Mouse (Mus musculus) lung, postnatal 4 days (tissue): ENCODE results near the gene Wdr26.

Experiments used
- DNase-seq, 2 experiments: peaks; one replicate each; pipeline ENCODE4 v3.0.0; 2021

The Wdr26 gene

DNA sequence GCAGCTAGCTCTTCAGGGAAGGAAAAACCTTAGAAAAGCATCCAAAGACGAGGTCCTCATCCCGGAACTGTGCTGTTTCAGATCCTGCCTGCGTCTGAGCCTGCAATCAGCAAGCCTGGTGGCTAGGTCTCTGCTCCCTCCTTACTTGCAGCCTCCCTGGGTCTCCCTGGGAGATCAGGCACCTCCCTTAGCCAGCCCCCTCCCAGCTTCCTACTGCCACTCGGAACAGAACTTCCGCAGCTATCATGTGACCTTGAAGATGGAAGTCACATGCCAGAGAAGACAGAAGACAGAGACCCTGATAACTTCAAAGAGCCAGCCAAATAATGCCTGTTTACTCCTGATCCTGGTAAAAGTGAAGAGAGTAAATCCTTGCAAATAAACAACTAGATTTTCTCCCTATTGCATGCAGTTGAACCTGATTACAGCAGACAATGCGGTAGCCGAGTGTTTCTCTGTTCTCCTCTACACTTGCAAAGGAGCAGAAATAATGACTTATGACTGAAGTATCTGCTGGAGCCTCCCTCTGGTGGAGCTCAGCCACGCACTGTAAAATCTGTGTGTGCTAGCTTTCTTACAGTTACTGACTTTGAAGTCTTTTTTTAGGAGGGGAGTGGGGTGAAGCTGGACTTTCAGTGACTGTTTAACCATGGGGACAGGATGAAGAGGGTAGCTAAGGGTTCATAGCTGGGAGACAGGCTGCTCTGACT is 22.7 kb upstream of the Wdr26 start:
- peak; percentile 50 to 56 for DNase-seq

DNA sequence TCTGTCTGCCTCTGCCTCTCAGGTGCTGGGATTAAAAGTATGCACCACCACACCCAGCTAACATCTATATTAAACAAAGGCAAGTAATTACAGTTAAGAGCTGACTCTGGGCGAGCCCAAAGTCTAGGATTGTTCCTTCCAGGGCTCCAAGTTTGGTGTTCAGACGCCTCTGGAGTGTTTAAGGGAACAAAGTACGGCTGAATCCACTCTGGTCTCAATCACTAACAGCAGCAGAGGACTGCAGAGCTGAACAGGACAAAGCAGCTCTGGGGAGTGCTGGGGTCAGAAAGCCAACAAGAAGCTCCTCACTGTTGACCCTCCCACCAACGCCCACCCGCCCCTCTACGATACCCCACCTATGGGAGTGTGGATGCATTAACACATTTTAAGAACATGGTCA is 21.9 kb upstream of the Wdr26 start:
- DNase-seq, result no peak

- DNase-seq, result peak; percentile 83 to 89
These were observed 20.7 kb upstream of the Wdr26 start for GRCm38 (mm10) chr1:181232307-181233027.

DNA sequence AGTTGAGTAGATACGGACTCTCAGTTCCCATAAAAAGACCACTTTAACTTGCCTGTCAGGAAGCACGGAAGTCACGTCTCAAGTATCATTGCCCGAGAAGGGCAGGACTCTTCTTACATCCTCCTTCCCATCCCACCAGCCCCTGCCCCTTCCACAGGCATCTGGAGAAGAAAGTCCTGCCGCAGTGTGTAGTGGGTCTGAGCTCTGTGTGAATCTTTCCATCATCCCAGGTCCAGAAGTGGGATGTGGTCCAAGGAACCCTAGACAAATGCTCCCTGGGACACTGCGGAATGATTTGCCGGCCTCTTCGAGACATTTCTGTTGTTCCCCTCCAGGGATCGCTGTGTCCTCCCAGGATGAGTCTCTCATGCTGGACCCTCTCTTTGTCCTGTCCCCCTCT is 20.0 kb upstream of the Wdr26 start:
- DNase-seq, result no peak

- DNase-seq, result no peak
These were observed 19.5 kb upstream of the Wdr26 start for GRCm38 (mm10) chr1:181231262-181231661.

DNA sequence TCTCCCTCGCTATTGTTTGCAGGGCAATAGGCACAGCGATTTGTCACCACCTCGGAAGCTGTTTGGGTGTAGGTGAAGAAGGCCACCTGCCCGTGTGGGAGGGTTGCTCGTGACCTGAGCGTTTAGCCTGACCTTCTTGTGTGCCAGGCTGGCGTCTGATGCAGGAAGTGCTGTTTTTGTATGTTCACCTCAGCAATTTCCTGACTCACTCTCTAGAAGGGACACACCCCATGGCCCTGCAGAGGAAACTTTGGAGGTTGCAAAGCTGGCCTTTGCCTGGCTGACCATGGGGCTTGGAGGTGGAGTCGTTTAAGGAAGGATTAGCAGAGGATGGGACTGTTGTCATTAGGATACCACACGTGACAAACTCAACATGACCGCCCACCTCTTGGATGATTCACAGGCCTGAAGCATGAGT is 18.9 kb upstream of the Wdr26 start:
- DNase-seq, result peak; percentile 55 to 62

DNA sequence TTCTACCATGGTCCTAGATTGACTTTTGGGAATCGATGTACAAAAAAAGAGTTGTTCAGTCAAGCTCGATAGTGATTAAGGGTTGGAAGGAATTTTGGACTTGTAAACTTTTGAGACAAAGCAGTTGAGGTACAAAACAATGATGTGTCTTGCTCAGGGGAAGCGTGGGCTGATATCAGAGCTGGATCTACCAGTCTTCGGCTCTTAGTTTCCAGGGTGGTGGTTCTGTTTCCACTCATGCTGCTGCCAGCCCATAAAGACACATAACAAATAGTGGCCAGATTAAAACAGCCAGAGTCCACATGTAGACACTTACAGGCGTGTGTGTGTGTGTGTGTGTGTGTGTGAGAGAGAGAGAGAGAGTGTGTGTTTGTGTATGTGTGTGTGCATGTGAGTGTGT is 17.2 kb upstream of the Wdr26 start:
- no peak for DNase-seq

- DNase-seq, result no peak
These were observed 16.8 kb upstream of the Wdr26 start for GRCm38 (mm10) chr1:181228591-181228990.

DNA sequence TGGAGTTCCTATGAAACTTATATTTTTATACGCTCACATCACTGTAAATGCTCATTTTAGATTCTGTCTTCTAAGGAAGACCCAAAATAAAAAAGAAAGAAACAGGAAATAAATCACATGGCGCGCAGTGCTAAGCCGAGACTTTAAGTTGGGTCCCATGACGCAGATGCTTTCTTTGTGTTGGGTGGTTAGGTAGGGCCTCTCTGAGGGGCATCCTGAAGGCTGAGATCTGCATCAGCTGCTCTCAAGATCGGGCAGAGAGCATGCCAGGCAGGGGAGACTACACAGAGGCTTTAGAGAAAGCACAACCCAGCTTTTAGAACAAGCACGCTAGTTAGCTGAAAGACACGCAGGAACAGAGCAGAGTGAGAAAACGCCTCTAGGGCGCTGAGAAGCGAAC is 16.0 kb upstream of the Wdr26 start:
- DNase-seq, result no peak

- no peak for DNase-seq
These were observed 15.0 kb upstream of the Wdr26 start for GRCm38 (mm10) chr1:181226850-181227249.

DNA sequence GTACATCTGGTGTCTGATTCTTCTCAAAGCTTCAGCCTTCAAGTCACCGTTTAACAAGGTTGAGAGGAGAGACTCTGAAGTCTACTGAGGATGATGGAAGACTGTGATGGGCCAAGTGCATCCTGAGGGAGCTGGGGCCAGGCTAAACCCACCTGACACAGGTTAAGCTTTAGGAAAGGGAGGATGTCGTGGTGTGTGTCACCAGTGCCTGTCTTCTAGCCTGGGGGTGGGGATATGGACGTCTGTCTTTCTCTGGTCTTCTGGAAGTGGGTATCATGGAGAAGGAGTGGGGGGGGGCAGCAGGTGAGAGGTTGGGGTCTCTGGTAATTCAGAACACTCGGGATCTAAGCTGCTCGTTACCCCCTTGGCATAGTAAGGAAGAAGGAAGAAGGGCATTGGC is 13.5 kb upstream of the Wdr26 start:
- DNase-seq, result no peak

- no peak for DNase-seq
These were observed 10.2 kb upstream of the Wdr26 start for GRCm38 (mm10) chr1:181222041-181222440.

GRCm38 (mm10) chr1:181216315-181216714 is 4.5 kb upstream of the Wdr26 start:
- DNase-seq, result no peak

DNA sequence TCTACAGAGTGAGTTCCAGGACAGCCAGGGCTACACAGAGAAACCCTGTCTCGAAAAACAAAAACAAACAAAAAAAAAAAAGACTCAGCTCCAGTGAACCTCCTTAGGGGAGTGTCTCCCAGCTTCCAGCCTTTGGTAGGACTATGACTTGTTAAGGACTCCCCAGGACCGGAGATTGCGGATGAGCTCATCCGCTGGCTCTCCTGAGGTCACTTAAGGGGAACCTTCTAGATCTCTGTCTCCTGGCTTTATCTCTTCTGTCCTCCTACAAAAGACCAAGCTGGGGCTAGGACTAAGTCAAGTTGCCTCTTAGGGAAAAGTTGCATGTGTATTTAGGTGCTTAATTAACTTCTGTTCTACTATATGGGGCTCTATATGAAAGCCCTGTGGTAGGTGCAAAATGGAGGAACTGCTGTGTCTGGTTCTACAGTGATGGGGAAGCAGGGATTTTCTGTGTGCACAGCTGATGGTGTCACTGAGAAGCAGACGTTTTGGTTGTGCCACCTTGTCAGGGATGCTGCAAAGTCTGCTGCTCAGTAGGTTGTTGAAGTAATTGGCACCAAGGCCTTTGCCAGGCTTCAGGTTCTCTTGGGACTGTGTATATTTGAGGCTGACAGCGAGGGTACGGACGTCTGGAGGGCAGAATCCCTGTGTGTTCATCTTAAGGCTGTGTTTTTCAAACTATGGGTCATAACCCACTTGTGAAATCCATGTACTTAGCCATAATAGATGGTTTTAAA is 2.7 kb upstream of the Wdr26 start:
- no peak for DNase-seq

- peak in 1 of 2 experiments; percentile 60 for DNase-seq
These were observed 340 bp downstream of the Wdr26 start for GRCm38 (mm10) chr1:181211403-181211919.

- DNase-seq, result peak; percentile 64 to 65
These were observed 999 bp downstream of the Wdr26 start for GRCm38 (mm10) chr1:181210601-181211402.

DNA sequence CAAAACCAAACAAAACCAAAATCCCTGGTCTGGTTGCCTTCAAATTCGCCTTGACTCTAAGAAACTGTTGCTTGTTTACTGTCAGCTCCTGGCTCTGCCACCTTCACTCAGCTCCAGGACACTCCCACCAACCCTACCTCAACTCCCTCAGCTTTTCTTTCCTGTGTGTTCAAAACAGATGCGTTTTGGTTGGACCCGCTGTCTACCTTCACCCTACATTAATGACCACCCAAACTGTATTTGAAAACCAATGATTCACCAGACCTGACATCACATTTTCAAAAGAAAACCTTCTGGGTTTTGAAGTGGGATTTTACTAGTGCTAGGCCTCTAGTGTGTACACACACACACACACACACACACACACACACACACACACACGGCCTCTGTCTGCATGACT is 1.7 kb downstream of the Wdr26 start:
- DNase-seq, result no peak

GRCm38 (mm10) chr1:181199446-181199845 is 12.4 kb downstream of the Wdr26 start:
- no peak for DNase-seq

DNA sequence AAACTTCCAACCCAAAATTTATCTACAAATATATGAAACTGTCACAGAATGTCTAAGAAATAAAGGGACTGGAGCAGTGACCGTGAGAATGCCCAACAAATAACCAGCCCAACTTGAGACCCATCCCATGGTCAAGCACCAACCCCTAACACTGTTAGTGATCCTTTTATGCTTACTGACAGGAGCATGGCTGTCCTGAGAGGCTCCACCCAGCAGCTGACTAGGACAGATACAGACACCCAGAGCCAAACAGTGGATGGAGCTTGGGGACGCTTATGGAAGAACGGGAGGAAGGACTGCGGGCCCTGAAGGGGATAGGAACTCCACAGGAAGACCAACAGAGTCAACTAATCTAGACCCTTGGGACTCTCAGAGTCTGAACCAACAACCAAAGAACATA is 22.9 kb downstream of the Wdr26 start:
- DNase-seq, result no peak

- DNase-seq, result peak; percentile 29 to 32
These were observed 41.6 kb downstream of the Wdr26 start for GRCm38 (mm10) chr1:181170210-181170609.

DNA sequence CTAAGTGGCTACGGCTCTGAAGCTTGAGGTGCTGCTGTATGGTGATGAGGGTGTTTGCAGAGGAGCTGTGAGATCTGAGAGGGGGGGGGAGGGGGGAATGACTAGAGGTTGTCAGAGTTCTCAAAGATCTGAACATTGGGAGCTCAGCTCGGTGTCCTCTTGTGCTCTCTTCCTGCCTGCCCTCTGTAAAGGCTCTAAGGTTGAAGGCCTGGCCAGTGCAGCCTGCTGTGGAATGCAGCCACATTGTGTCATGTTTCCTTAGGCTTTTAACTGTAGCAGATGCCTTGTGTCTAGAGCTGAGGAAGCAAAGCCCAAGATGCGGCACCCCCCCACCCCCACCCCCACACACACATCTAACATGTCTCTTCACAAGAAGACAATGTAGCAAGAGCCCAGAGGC is 43.4 kb downstream of the Wdr26 start:
- DNase-seq, result no peak

GRCm38 (mm10) chr1:181167816-181168215 is 44.0 kb downstream of the Wdr26 start:
- no peak for DNase-seq

DNA sequence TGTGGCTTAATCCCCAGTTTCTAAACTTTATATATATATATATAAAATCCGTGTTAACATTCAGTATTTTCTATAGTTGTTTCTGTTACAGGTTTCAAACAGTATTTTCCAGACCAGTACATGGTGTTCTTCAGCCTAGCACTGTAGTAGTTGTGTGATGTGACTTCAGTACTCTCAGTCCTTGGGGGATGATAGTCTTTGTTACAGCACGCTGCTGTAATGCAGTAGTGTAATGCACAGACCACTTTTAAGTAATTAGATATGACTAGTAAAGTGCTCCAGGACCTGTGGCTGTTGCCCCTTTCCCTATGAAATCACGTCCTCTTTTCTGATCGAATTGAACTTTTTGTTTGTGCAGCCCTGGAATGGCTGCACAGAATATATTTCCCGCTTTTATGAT is 60.3 kb downstream of the Wdr26 start:
- no peak for DNase-seq
